Mouse (Mus musculus): ENCODE measurements at regions not wholly inside any gene's neighbourhood (a gene's known extent, or its start where the extent isn't known, plus 50 kb on each side); places are given as distances from the start of the nearest gene placed in this dataset.
A peak's percentile ranks its signal among the peaks of the same experiment; 100 is the strongest.

- H3K36me3 ChIP-seq (ENCODE audit: control insufficient read depth, insufficient read depth, low read length, poor library complexity, severe bottlenecking): no peaks in the 10 kb centered on the region
- no peaks in the 10 kb centered on the region for H3K4me1 ChIP-seq (ENCODE audit: control insufficient read depth, insufficient read depth, low read length)
- H3K9ac ChIP-seq (ENCODE audit: low read depth, poor library complexity, severe bottlenecking): no peak overlapping the region
- no peak for TF ChIP-seq POLR2A (IDR thresholded peaks at IDR 0.05; ENCODE audit: insufficient read depth, low read length)
- TF ChIP-seq CTCF (IDR thresholded peaks at IDR 0.05; ENCODE audit: low read depth, low read length): no peak
- no peak for TF ChIP-seq EP300 (IDR thresholded peaks at IDR 0.05; ENCODE audit: insufficient read depth, low read depth, low read length)
- no peak overlapping the region for H3K27ac ChIP-seq (ENCODE audit: insufficient read depth, low read length)
- no peaks in the 10 kb centered on the region for H3K27me3 ChIP-seq (ENCODE audit: control insufficient read depth, insufficient read depth, low read length, poor library complexity, severe bottlenecking)
- no peak overlapping the region for H3K4me3 ChIP-seq (ENCODE audit: low read depth, low read length)
- no peaks in the 10 kb centered on the region for H3K9me3 ChIP-seq (replicated peaks; ENCODE audit: control insufficient read depth, insufficient read depth, low read length, poor library complexity, severe bottlenecking)
Measured at GRCm38 (mm10) chr5:111799700-111800311, 66.1 kb downstream of the Gm26897 start.

- Histone ChIP-seq H3K27ac (ENCODE audit: insufficient read depth, low read length) (no peak overlapping the region), H3K27me3 (ENCODE audit: control insufficient read depth, insufficient read depth, low read length, poor library complexity, severe bottlenecking) (no peaks in the 10 kb centered on the region), H3K9me3 (replicated peaks; ENCODE audit: control insufficient read depth, insufficient read depth, low read length, poor library complexity, severe bottlenecking) (no peaks in the 10 kb centered on the region), H3K4me1 (ENCODE audit: control insufficient read depth, insufficient read depth, low read length) (no peaks in the 10 kb centered on the region), H3K36me3 (ENCODE audit: control insufficient read depth, insufficient read depth, low read length, poor library complexity, severe bottlenecking) (no peaks in the 10 kb centered on the region), H3K4me3 (ENCODE audit: low read depth, low read length) (no peak overlapping the region), H3K9ac (ENCODE audit: low read depth, poor library complexity, severe bottlenecking) (no peak overlapping the region)
- TF ChIP-seq POLR2A (IDR thresholded peaks at IDR 0.05; ENCODE audit: insufficient read depth, low read length) (no peak), EP300 (IDR thresholded peaks at IDR 0.05; ENCODE audit: insufficient read depth, low read depth, low read length) (no peak), CTCF (IDR thresholded peaks at IDR 0.05; ENCODE audit: low read depth, low read length) (peak; percentile 36)
Measured at GRCm38 (mm10) chr5:111800511-111800910, 66.8 kb downstream of the Gm26897 start.

- Histone ChIP-seq H3K9me3 (replicated peaks; ENCODE audit: control insufficient read depth, insufficient read depth, low read length, poor library complexity, severe bottlenecking) (no peaks in the 10 kb centered on the region), H3K27ac (ENCODE audit: insufficient read depth, low read length) (no peak overlapping the region), H3K27me3 (ENCODE audit: control insufficient read depth, insufficient read depth, low read length, poor library complexity, severe bottlenecking) (no peaks in the 10 kb centered on the region), H3K9ac (ENCODE audit: low read depth, poor library complexity, severe bottlenecking) (no peak overlapping the region), H3K36me3 (ENCODE audit: control insufficient read depth, insufficient read depth, low read length, poor library complexity, severe bottlenecking) (no peaks in the 10 kb centered on the region), H3K4me1 (ENCODE audit: control insufficient read depth, insufficient read depth, low read length) (no peaks in the 10 kb centered on the region), H3K4me3 (ENCODE audit: low read depth, low read length) (no peak overlapping the region)
- no peak for TF ChIP-seq POLR2A (IDR thresholded peaks at IDR 0.05; ENCODE audit: insufficient read depth, low read length)
- no peak for TF ChIP-seq EP300 (IDR thresholded peaks at IDR 0.05; ENCODE audit: insufficient read depth, low read depth, low read length)
- TF ChIP-seq CTCF (IDR thresholded peaks at IDR 0.05; ENCODE audit: low read depth, low read length): no peak
Measured at GRCm38 (mm10) chr5:111801051-111801450, 67.3 kb downstream of the Gm26897 start.

GRCm38 (mm10) chr5:111804542-111804941, 70.8 kb downstream of the Gm26897 start:
- Histone ChIP-seq H3K9ac (ENCODE audit: low read depth, poor library complexity, severe bottlenecking) (no peak overlapping the region), H3K27me3 (ENCODE audit: control insufficient read depth, insufficient read depth, low read length, poor library complexity, severe bottlenecking) (no peaks in the 10 kb centered on the region)
- TF ChIP-seq POLR2A (IDR thresholded peaks at IDR 0.05; ENCODE audit: insufficient read depth, low read length): no peak
- no peak for TF ChIP-seq EP300 (IDR thresholded peaks at IDR 0.05; ENCODE audit: insufficient read depth, low read depth, low read length)
- no peak for TF ChIP-seq CTCF (IDR thresholded peaks at IDR 0.05; ENCODE audit: low read depth, low read length)

DNA sequence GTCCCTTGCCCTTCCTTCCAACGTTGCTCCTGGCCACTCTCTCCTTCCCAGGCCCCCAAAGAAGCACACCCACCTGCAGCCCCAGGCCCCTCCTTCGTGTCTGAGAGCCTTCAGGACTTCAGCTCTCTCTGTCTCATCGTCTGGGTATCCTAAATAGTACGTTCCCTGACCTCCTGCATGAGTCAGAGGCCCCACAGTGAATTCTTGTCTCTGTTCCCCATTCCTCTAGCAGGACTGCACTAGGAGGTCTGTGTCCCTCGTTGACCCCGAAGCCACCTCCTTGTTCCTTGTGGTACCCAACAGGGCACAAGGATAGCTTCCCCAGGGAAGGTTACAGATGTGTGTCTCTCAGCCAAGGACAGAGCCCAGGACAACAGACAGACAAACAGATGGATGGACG, 71.4 kb downstream of the Gm26897 start:
- H3K4me3 ChIP-seq (ENCODE audit: low read depth, low read length): no peak overlapping the region
- H3K9me3 ChIP-seq (replicated peaks; ENCODE audit: control insufficient read depth, insufficient read depth, low read length, poor library complexity, severe bottlenecking): no peaks in the 10 kb centered on the region
- H3K36me3 ChIP-seq (ENCODE audit: control insufficient read depth, insufficient read depth, low read length, poor library complexity, severe bottlenecking): no peaks in the 10 kb centered on the region
- TF ChIP-seq CTCF (IDR thresholded peaks at IDR 0.05; ENCODE audit: low read depth, low read length) (no peak), POLR2A (IDR thresholded peaks at IDR 0.05; ENCODE audit: insufficient read depth, low read length) (no peak), EP300 (IDR thresholded peaks at IDR 0.05; ENCODE audit: insufficient read depth, low read depth, low read length) (no peak)
- H3K27ac ChIP-seq (ENCODE audit: insufficient read depth, low read length): no peak overlapping the region
- H3K9ac ChIP-seq (ENCODE audit: low read depth, poor library complexity, severe bottlenecking): no peak overlapping the region
- no peaks in the 10 kb centered on the region for H3K4me1 ChIP-seq (ENCODE audit: control insufficient read depth, insufficient read depth, low read length)
- H3K27me3 ChIP-seq (ENCODE audit: control insufficient read depth, insufficient read depth, low read length, poor library complexity, severe bottlenecking): no peaks in the 10 kb centered on the region

More at GRCm38 (mm10) chr5:111804542-111804941, 70.8 kb downstream of the Gm26897 start:
- no peaks in the 10 kb centered on the region for H3K4me1 ChIP-seq (ENCODE audit: control insufficient read depth, insufficient read depth, low read length)
- H3K9me3 ChIP-seq (replicated peaks; ENCODE audit: control insufficient read depth, insufficient read depth, low read length, poor library complexity, severe bottlenecking): no peaks in the 10 kb centered on the region
- no peak overlapping the region for H3K4me3 ChIP-seq (ENCODE audit: low read depth, low read length)
- no peak overlapping the region for H3K27ac ChIP-seq (ENCODE audit: insufficient read depth, low read length)
- H3K36me3 ChIP-seq (ENCODE audit: control insufficient read depth, insufficient read depth, low read length, poor library complexity, severe bottlenecking): no peaks in the 10 kb centered on the region

DNA sequence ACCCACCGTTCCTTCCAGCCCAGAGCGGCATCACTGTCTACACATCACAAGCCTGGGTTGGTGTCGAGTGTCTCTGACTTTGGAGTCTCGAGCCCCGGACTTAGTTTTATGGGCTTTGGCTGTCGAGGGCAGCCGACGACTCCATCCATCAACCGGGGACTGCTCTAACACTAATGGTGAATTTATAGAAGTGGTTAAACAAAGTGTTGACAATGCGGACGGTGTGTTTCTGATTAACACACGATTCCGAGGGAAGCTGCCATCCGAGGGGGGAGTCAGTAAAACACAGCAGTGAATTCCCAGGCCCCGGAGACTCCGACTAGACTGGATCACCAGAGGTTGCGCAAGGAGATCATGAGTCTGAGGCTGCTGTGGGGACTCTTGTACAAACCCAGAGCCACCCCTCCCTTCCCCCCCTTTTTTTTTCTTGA, 72.1 kb downstream of the Gm26897 start:
- Histone ChIP-seq H3K9me3 (replicated peaks; ENCODE audit: control insufficient read depth, insufficient read depth, low read length, poor library complexity, severe bottlenecking) (no peaks in the 10 kb centered on the region), H3K9ac (ENCODE audit: low read depth, poor library complexity, severe bottlenecking) (no peak overlapping the region), H3K4me1 (ENCODE audit: control insufficient read depth, insufficient read depth, low read length) (no peaks in the 10 kb centered on the region), H3K4me3 (ENCODE audit: low read depth, low read length) (no peak overlapping the region), H3K27me3 (ENCODE audit: control insufficient read depth, insufficient read depth, low read length, poor library complexity, severe bottlenecking) (no peaks in the 10 kb centered on the region), H3K27ac (ENCODE audit: insufficient read depth, low read length) (no peak overlapping the region), H3K36me3 (ENCODE audit: control insufficient read depth, insufficient read depth, low read length, poor library complexity, severe bottlenecking) (no peaks in the 10 kb centered on the region)
- TF ChIP-seq EP300 (IDR thresholded peaks at IDR 0.05; ENCODE audit: insufficient read depth, low read depth, low read length): no peak
- TF ChIP-seq CTCF (IDR thresholded peaks at IDR 0.05; ENCODE audit: low read depth, low read length): no peak
- no peak for TF ChIP-seq POLR2A (IDR thresholded peaks at IDR 0.05; ENCODE audit: insufficient read depth, low read length)
